Mouse (Mus musculus) embryonic fibroblast, embryonic 13.5 days (primary cell): ENCODE results near the gene Dcaf17. TPM values are rescaled to one million over a fixed set of nuclear protein-coding genes. Genes with fewer than 3 reads are reported as not detected.
A peak's percentile ranks its signal among the peaks of the same experiment; 100 is the strongest.

ENCODE experiments used
- H3K27ac ChIP-seq: 2 replicates; pipeline ENCODE4 v1.5.1; 2012; ENCODE audit warnings: low read length, control low read depth, inconsistent platforms; ENCODE audit not compliant: insufficient read depth
- H3K4me1 ChIP-seq: 2 replicates; pipeline ENCODE4 v1.6.1; 2011; ENCODE audit warnings: low read length; ENCODE audit not compliant: control insufficient read depth, insufficient read depth
- H3K4me3 ChIP-seq: 2 replicates; pipeline ENCODE4 v1.5.1; 2011; ENCODE audit warnings: mild to moderate bottlenecking, control low read depth, low read length; ENCODE audit not compliant: insufficient read depth
- CTCF ChIP-seq: IDR thresholded peaks from 2 replicates; pipeline ENCODE4 v1.5.1; 2011; ENCODE audit warnings: mild to moderate bottlenecking, control low read depth, low read length, moderate library complexity, borderline replicate concordance; ENCODE audit not compliant: insufficient read depth
- POLR2A ChIP-seq: IDR thresholded peaks from 2 replicates; pipeline ENCODE4 v1.6.1; 2011; ENCODE audit warnings: low read depth, mild to moderate bottlenecking, control low read depth, low read length, moderate library complexity
- polyA plus RNA-seq: library from polyadenylated mRNA; stranded (reverse); fragments of >200 nt; gene quantifications from 2 replicates; pipeline ENCODE4 v1.2.4, GENCODE M21; 2011; ENCODE audit warnings: low read depth; ENCODE audit not compliant: missing spikeins, insufficient read length

Gene Dcaf17
- polyA plus RNA-seq, 1 experiment = 18.4 TPM

GRCm38 (mm10) chr2:71116151-71116550 lies 61.0 kb downstream of the Dcaf17 start:
- no peak overlapping the region for H3K4me3 ChIP-seq
- TF ChIP-seq CTCF = no peak
- TF ChIP-seq POLR2A = no peak
- H3K27ac ChIP-seq = no peak overlapping the region
- no peaks in the 10 kb centered on the region for H3K4me1 ChIP-seq

- TF ChIP-seq CTCF (no peak), POLR2A (no peak)
- Histone ChIP-seq H3K4me1 (no peaks in the 10 kb centered on the region), H3K4me3 (peak within 1 kb of the TSS; percentile 31), H3K27ac (no peak within 1 kb of the TSS)
Observed at GRCm38 (mm10) chr2:71117797-71118708, 62.9 kb downstream of the Dcaf17 start, which contains the start of gene Cybrd1. TSS of gene Cybrd1 (plus strand) at chr2:71117923.

- Histone ChIP-seq H3K4me1 (no peaks in the 10 kb centered on the region), H3K27ac (no peak overlapping the region), H3K4me3 (no peak overlapping the region)
- TF ChIP-seq CTCF (no peak), POLR2A (no peak)
Observed at GRCm38 (mm10) chr2:71120844-71121243, 65.7 kb downstream of the Dcaf17 start.

- TF ChIP-seq POLR2A (no peak), CTCF (no peak)
- H3K4me1 ChIP-seq = no peaks in the 10 kb centered on the region
- no peak overlapping the region for H3K4me3 ChIP-seq
- no peak overlapping the region for H3K27ac ChIP-seq
Observed at GRCm38 (mm10) chr2:71121406-71121805, 66.3 kb downstream of the Dcaf17 start.

GRCm38 (mm10) chr2:71122268-71123029 lies 67.3 kb downstream of the Dcaf17 start:
- TF ChIP-seq POLR2A (no peak), CTCF (no peak)
- no peaks in the 10 kb centered on the region for H3K4me1 ChIP-seq
- no peak overlapping the region for H3K4me3 ChIP-seq
- no peak overlapping the region for H3K27ac ChIP-seq

GRCm38 (mm10) chr2:71123591-71123990 lies 68.5 kb downstream of the Dcaf17 start:
- Histone ChIP-seq H3K4me1 (no peaks in the 10 kb centered on the region), H3K27ac (no peak overlapping the region), H3K4me3 (no peak overlapping the region)
- TF ChIP-seq POLR2A = no peak
- no peak for TF ChIP-seq CTCF

- TF ChIP-seq CTCF = no peak
- Histone ChIP-seq H3K4me3 (no peak overlapping the region), H3K4me1 (no peaks in the 10 kb centered on the region), H3K27ac (no peak overlapping the region)
Observed at GRCm38 (mm10) chr2:71127779-71128534, 72.8 kb downstream of the Dcaf17 start.

GRCm38 (mm10) chr2:71130366-71130765 lies 75.2 kb downstream of the Dcaf17 start:
- no peak overlapping the region for H3K27ac ChIP-seq
- TF ChIP-seq POLR2A (no peak), CTCF (no peak)
- H3K4me1 ChIP-seq = 0 out of 2 replicates have a peak, but pooled peaks cover 3% of the 10 kb centered on the region
- H3K4me3 ChIP-seq = no peak overlapping the region

- no peak overlapping the region for H3K27ac ChIP-seq
- no peak overlapping the region for H3K4me3 ChIP-seq
- TF ChIP-seq CTCF (no peak), POLR2A (no peak)
- H3K4me1 ChIP-seq = 0 out of 2 replicates have a peak, but pooled peaks cover 3% of the 10 kb centered on the region
Observed at GRCm38 (mm10) chr2:71131866-71132496, 76.9 kb downstream of the Dcaf17 start.
